Mouse (Mus musculus) cerebellum, postnatal 14 days (tissue): ENCODE measurements at regions not wholly inside any gene's neighbourhood (a gene's known extent, or its start where the extent isn't known, plus 50 kb on each side); places are given as distances from the start of the nearest gene placed in this dataset.
"Not testable (repeated sequence)": the region's sequence is repeated elsewhere in the genome, so short reads cannot be mapped to it uniquely, and the experiment has no call there.

Experiments used
- DNase-seq, 2 experiments: peaks; one replicate each; pipeline ENCODE4 v3.0.0; 2021; ENCODE audit warnings: mixed read lengths in 2 of 2

DNA sequence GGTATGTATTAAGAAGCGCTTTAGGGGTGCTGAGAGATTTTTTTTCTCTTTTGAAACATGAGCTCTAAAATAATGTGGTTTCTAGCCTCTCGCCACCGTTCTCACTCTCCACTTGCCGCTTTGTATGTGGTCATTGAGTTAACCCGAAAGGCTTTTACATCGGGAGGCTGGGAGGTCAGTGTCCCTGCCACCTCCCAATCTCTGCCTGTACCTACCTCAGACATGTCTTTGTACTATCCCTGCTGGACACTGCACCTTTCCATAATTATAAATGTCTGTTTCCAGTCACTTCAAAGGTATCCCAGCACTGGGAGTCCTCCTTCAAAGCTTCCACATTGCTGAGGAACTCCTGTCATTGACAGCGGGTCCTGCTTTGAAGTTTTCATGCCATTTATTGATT lies 347.6 kb upstream of the Tbc1d2b start:
- DNase-seq = no peak

DNA sequence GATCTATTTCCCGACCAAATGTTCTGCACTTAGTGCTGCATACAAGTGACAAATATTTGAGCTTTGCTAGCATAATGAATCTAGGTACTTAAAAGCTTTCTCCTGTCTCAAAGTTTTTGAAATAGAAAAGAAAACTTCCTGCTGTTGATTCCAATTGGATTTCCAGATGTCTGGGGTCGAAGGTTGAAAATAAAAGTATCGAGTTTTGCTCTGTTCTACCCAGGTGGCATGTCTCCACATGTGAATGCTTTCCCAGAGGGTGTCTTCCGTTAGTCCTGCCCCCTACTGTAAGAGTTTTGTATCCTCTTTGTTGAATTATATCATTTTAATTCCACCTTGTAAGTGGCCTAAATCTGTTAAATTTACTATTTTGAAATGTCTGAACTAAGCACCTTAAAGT lies 327.3 kb upstream of the Tbc1d2b start:
- no peak for DNase-seq

DNA sequence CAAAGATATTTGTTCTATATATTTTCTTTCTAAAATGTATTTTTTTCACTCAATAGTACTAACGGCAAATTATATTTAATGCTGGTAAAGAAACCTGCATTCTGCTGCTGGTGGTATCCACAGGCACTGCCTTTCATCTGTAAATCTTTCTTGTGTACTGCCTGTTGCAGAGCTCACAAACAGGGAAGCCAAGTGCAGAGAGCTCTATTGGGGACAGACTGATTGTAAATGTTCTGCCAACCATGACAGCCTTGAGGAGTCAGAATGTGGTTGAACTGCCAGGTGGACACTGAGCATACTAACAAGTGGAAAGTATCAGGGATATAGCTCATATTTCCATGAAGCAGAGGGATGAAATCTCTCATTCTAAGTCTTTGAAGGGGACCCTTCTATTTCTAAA lies 286.1 kb upstream of the Tbc1d2b start:
- DNase-seq = no peak

DNA sequence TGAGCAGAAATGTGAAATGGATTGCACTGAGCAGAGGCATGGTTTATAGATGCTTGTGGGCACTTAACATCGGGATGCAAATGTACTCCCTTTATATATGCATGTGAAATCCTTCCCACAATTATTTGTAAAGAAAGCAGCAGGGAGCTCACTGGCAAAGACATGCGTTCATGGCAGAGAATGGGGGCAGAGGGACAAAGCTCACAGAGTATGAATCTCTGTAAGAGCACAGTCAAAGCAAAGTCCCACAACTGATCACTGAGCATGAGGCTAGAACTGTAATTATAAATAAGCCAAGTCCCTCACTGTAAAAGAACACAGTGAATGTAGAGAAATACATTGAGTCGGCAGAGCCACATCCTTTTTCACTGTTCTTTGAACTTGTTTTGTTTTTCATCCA lies 285.6 kb upstream of the Tbc1d2b start:
- no peak for DNase-seq

DNA sequence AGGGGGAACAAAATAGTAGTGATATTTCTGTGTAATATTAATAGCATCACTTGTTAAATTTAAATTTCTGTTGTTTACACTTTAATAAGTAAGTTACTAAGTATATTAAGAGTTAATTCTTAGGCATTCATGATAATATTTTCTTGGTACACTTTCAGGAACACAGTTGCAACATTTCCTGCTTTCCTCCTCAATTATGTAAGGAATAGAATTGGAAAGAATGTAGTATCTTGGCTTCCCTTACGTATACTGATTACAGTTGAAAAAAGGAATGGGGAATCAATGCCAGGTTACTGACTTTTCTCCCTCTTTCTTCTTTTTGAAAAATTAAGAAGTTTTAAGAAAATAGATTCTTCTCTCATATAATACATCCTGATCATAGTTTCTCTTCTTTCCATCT lies 277.3 kb upstream of the Tbc1d2b start:
- no peak for DNase-seq

DNA sequence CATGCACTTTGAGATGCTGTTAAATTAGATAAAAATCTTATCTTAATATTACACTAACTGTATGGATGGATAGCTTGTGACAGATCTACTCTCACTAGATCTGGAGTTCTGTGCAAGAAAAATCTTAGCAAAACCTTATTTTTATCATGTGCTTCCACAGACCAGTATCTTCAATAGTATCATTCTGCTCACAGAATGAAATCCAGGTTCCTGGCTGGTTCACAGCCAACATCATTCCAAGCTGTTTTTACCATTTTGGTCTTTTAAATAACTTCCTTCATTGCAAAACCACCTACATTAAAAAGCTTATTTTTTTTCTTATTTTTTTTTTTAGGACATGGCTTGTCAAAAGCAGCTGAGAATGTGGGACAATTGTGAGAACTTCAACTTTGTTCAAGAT lies 276.1 kb upstream of the Tbc1d2b start:
- no peak for DNase-seq

DNA sequence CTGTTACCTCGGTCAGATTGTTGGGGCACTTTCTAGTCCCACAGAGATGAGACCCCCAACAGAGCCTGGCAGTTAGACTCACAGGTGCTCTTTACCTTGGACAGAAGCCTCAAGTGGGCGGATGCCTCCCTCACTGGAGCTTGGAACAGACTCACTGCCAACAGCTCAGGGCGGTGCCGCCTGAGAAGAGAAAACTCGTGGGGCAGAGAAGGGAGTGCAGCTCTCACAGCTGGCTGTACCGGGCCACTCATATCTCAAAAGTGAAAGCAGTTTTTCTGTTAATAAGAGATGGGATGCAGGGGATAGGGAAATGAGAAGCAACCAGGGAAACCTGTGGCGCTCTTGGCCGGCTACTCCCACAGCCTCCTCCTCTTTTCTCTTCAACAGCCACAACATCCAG lies 267.1 kb upstream of the Tbc1d2b start:
- DNase-seq = not testable (repeated sequence)

DNA sequence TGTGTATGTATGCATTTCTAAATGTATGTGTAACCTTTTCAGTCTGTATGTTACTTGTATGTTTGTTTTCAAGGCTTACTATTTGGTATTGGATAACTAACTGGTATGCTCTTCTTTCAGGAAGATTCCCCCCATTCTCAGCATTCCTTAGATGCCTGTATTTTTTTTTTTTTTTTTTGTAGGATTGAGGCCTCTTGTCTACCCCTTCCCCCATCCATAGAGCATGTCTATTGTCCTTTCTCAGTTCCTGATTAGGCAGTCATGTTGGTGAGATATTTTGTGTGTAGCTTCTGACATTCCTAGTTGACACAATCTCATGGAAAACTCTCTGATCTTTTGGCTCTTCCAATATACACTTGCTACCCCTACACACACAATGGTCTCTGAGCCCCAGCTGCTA lies 262.8 kb upstream of the Tbc1d2b start:
- DNase-seq = no peak

DNA sequence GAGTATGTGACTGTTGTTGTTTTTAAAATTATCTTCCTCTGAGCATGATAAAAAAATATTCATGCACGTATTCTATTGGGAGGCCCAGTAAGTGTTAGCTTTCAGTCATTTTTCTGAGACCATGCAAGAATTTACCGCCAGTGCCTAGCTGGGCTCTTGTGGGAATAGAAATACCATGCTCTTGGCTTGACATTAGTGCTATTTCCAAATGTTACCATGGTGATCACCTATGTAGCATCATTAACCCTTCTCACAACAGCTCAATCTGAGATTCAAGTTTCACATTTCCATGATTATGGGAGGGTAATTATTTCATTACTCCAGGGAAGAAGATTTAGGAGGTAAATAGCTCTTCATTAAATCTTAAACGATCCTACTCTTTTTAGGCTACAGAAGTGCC lies 250.6 kb upstream of the Tbc1d2b start:
- DNase-seq = no peak

DNA sequence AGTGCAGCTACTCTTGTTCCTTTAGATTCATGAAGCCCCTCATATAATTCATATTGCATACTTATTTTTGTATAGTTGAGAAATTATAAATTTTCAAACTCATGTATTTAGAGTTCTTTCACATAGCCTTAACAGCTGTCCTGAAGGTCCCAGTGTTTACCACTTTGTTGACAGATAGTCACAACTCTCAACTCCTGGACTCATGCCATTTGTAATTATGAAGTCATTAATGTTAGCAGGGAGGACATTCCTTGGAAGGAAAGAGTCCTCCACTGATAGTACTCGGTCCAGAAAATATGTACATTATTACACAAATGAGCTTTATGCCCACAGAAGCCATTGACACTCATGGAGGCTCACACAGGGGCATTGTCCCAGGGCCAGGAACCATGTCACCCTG lies 224.3 kb upstream of the Tbc1d2b start:
- no peak for DNase-seq

DNA sequence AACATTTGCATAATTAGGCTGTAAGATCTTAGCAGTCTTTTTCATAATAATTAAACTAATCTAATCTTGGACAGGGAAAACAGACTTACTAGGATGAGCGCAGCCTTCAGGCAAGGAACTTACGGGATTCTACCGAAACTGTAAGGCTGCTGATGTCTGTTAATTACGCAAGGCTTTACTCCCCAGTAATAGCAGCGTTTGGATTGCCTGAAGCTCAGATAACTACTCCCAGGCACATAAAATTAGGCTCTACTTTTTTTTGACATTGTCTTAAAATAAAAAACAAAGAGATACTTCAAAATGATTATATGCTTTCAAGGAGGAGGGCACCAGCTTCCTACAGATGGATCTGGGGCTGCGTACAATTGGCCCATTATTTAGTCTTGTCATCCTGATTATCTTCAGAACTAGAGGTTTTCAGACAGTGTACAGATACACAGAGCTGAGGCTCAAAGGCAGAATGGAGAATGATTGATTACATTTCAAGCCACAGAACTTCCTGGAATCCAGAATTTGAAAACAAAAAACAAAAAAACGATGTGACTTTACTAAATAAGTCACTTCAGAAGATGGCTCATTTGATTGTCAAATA lies 220.1 kb upstream of the Tbc1d2b start:
- no peak for DNase-seq

DNA sequence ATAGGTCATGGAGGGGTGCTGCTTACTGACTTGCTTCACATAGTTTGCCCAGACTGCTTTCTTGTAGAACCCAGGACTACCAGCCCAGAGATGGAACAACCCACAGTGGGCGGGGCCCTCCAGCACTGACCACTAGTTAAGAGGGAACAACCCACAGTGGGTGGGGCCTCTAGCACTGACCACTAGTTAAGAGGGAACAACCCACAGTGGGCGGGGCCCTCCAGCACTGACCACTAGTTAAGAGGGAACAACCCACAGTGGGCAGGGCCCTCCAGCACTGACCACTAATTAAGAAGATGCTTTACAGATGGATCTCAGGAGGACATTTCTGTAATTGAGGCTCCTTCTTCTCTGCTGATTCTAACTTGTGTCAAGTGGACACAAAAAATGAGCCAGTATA lies 180.0 kb upstream of the Tbc1d2b start:
- no peak for DNase-seq

DNA sequence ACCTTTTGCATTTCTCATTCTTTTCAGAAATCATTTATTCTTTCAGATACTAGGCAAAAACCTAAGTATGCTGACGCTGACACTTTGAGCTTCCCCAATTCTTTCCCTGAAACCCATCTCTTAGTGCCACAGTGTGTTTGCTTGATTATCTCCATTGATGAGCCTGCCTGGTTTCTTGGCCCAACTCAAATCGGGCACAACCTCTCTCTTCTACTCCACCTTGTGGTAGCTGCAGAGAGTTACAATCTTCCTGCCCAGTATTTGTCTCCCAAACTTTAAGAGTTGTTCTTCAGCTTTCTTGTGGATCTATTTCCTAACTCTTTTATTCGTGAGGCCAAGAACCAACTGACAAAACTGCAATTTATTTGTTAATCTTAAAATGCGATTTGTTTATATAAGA lies 176.4 kb upstream of the Tbc1d2b start:
- DNase-seq = peak; percentile 30 to 41

DNA sequence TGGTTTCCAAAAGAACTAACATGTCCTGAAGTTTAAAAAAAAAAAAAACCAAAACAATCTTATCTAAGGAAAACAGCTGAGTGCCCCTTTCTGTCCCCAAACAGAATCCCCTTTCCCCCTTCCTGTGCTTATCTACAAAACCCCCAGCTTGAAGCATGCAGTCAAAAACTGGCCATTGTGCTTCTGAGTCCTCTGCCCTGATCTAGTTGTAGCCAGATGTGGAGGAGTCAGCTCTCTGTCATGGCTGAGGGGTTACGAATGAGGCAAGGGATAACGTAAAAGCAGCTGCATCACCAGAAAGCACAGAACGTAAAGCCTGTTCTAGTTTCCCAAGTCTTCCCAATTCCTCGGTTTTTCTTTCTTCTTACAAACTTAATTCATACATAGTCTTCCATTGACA lies 164.3 kb upstream of the Tbc1d2b start:
- no peak for DNase-seq

DNA sequence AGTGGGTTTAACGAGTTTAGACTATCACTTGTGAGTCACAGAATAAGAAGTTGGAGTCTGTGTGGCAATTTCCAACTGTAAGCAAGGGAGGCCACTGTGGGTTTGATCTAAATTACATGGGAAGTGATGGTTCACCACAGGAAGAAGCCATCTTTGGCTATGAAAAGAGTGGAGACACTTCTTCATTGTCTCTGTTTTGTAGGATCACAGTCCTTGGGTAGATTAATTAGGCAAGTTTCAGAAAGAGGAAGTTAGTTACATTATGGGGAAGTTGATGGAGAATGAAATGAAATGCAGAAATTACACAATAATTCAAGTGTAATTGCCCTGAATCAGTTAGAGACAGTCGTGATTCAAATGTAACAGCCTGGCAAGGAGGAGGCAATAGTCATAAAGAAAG lies 160.3 kb upstream of the Tbc1d2b start:
- DNase-seq = no peak

DNA sequence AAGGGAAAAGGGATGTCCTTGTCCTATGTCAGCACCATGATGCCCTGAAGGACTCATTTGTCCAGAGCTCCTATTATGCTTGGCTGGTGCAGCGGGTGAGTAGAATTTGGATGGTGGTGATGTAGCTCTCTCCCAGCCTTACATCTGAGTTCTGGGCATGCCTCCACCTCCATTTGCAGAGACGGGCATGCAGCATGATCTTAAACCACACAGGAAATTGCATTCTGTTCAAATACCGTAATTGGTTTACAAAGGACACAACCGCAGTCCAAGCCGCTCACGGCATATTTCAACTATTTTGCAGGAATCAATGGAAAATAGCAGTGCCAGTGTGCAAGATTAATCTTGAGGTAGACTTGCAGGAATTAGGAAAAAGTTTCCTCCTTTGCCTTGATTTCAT lies 151.1 kb upstream of the Tbc1d2b start:
- DNase-seq = no peak

DNA sequence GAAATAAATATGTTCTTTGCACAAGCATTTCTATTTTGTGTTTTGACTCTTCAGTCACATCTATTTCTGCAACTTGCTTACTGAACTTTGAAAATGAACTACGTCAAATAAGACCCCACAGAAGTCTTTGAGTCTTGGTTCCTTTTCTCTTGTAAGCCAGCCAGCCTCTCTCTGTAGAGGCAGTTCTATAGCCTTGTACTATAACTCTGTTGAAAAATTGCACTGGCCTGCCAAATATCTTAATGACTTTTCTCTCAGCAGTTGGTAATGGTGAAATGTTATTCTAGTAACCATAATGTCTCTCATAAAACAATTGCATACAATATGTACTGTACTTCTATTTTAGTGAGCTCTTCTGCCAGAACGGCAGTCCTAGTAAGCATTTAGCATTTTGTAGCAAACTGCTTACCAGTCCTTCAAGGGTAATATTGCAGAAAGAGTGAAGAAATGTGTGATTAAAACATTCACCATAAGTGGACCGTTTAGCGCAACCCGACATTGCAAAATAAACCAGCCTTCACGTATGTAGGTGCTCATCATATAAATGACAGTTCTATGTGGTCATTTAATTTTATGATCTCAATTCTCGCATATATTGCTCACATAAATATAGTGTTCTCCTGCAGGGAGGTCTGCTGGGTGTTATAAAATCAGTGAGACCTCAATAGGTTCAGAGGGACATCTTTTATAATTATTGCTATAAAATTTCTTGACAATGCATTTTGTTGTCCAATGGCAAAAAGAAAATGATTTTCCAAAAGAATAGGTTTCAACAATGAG lies 149.3 kb upstream of the Tbc1d2b start:
- DNase-seq = no peak

DNA sequence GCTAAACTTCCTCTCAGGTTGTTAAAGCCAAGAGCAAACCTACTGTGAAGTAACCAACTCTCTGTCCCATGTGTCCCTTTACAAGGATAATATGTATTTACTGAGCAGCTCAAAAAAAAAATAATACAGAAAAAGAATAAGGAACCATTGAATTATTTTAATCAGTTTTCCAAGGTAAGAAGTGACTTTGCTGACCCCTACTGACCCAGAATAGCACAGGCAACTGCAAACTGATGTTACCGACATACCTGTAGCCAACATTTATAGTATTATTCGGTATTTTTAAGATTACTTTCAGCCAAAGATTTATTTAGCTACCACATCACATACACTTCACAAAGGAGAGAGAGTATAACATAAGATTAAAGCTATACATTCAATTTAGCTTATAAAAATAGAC lies 138.2 kb upstream of the Tbc1d2b start:
- no peak for DNase-seq

DNA sequence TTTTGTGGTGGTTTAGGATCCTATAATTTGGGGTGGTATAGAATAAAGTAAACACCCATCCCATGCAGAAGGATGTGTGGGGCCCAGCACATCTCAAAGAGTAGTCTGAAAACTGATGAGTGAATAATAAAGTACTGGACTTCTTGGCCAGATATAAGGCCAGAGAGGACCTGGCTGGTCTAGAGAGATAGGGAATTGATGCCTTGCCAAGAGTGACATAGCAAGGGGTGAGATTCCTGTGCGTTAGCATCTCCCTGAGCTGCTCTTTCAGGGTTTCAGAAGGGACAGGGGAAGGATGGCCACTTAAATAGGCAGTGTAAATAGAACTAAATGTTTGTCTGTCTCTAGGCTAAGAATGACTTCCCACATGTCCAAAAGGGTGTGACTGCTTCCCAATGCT lies 137.0 kb upstream of the Tbc1d2b start:
- no peak for DNase-seq

DNA sequence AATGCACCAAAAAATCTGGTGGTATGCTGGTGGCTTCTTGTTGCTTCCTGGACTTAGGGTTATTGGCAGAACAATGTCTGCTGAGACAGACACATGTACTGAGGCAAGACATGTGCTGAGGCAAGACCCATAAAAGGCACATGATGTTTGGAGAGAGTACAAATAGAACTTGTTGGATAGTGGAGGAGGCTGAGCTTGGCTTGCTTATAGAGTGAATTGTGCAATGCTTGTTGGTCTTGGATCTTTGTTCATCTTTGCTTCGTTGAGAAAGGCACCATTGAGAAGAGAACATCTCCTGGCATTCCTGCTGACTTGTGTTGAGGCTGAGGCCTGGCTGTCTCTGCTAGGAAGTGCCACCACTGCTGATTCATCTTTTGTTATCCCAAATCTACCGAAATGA lies 117.8 kb upstream of the Tbc1d2b start:
- no peak for DNase-seq

DNA sequence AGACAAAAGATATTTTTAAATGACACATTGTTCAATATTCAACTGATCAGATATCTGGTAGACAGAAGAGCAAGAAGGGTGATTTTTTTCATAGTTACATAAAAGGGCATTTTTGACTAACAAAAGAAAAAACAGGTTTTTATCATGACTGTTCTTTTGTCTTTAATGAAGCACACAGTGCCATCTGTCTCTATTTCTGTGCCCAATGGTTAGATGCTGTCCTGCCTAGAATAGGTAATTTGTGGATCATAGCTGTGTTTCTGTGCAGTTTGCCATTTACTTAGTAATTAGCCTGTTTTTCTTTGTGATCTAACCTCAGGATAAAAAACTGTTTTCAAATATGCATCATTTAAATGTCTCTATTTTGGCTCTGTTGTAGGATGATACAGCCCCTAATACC lies 114.4 kb upstream of the Tbc1d2b start:
- peak in 1 of 2 experiments; percentile 38 for DNase-seq

DNA sequence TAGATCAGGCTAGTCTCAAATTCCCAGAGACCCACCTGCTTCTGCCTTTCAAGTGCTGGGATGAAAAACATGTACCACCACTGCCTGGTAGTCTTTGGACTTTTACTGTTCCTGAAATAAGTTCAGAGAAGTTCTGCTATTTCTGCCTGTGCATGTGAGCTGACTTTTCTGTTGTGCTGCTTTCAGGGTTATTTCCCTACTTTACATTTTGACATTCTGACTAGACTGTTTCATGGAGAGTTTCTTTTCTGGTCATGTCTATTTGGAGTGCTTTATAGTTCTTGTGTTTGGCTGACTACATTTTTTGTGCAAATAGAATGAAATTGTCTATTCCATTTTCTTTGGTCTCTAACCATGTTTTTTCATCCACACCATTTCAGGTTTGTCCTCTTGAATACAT lies 109.5 kb upstream of the Tbc1d2b start:
- DNase-seq = no peak

DNA sequence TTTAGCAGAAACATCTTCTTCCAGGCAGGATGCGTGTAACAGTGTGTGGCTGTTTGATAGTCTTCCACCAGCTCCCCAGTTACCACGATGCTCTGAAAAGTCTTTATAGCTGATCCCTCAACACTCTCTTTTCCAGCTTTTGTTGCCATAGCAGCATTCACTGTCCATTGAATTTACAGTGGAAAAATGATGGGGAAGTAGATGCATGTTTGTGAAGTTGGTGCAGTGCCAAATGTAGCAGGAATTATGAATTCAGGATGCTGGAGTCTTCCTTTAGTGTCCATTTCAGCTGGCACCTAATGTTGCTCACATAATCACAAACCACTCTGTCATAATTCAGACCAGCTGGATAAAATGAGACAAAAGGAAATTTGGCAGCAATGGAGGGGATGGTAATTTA lies 99.0 kb upstream of the Tbc1d2b start:
- peak; percentile 39 to 45 for DNase-seq

DNA sequence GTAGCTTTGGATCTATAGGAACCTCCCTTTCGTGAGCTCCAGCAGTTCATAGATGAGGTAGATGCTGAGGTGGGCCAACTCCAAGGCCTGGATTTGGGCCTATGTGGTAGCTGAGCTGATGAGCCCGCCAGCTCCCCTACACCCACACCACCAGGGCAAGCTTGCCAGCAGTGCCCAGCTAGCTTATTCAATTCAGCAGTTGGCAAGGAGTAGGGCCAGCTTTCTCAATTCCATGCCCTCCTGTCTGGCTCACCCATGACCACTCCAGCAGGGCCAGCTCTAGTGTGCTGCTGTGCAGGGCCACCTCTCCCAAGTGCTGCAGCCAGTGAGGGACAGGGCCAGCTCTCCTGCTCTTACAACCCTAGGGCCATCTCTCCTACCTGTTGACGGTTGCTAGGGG lies 97.1 kb upstream of the Tbc1d2b start:
- DNase-seq = peak; percentile 29 to 37

DNA sequence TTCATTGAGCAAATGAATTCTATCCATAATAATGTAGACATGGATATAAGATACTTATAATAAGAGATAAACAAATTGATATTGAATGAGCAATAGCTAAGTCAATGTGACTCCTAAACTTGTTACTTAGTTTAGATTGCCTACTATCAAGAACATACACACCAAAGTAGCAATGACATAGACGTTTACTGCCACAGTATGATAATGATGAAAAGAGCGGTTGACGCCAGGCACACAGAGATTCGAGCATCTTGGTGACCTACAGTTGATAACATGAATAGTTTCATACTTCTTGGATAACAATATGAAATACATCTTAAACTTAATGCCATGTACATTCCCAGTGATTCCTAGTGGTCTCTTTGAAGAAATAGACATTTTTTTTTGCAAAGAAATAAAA lies 55.9 kb upstream of the Tbc1d2b start:
- no peak for DNase-seq
